Mouse (Mus musculus) heart, postnatal 0 days (tissue): ENCODE results near the gene Srsf2.

Experiments used
- CTCF ChIP-seq: IDR thresholded peaks from 2 replicates; pipeline ENCODE4 v1.5.1; 2016; ENCODE audit warnings: antibody characterized with exemption, control low read depth, low read depth
- EP300 ChIP-seq: IDR thresholded peaks from 2 replicates; pipeline ENCODE4 v1.6.1; 2016; ENCODE audit warnings: antibody characterized with exemption, low read depth

DNA sequence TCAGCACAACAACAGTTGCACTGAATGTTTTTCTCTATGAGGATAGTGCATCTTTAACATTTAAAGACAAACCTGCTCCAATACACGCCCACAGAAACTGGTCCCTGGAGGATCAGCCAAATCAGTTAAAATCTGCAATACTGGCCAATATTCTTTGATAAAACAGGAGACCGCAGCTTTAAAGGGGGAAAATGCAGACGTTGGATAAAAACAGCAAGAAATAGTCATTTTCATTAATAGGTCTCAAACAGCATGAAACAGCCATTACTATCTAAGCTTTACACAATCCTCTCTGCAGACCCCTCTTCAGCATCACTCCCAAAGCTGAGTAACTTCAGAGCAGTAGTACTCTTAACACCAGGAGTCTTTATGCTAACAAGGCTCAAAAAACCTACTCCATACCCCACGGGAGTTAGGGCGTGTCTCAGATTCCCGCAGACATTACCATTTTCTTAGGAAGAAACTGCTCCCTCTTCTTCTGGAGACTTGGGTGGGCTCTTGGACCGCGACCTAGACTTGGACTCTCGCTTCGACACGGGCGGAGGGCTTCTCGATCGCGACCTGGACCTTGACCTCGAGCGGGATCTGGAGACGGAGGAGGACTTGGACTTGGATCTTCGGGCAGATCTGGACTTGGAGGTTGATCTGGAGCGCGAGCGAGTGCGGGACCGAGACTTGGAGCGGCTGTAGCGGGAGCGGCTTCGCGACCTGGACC is 1.2 kb downstream of the Srsf2 start:
- TF ChIP-seq CTCF = no peak
- no peak for TF ChIP-seq EP300
